Mouse (Mus musculus) forebrain, postnatal 0 days (tissue): ENCODE results near the gene Gpa33. TPM values are rescaled to one million over a fixed set of nuclear protein-coding genes. Genes with fewer than 3 reads are reported as not detected.

Source experiments
- ATAC-seq: fragments of 200-750 bp; cut with Nextera tagmentation; 2 replicates; pipeline ENCODE4 v1.8.0; 2017; ENCODE audit warnings: mild to moderate bottlenecking, moderate library complexity
- DNase-seq: peaks from one replicate; pipeline ENCODE4 v3.0.0-alpha.2; 2015
- H3K27ac ChIP-seq: fragments of 300-500 bp; sonication (generic); 2 replicates; pipeline ENCODE4 v1.5.1; 2014; ENCODE audit warnings: low read depth, mild to moderate bottlenecking, antibody characterized with exemption, low read length, moderate library complexity, mixed read lengths
- H3K27me3 ChIP-seq: fragments of 300-500 bp; sonication (generic); 2 replicates; pipeline ENCODE4 v1.6.1; 2014; ENCODE audit warnings: mild to moderate bottlenecking, low read length, mixed read lengths; ENCODE audit not compliant: insufficient read depth
- H3K36me3 ChIP-seq: fragments of 300-500 bp; sonication (generic); 2 replicates; pipeline ENCODE4 v1.6.1; 2014; ENCODE audit warnings: mild to moderate bottlenecking, moderate library complexity; ENCODE audit not compliant: insufficient read depth
- H3K4me1 ChIP-seq: fragments of 300-500 bp; sonication (generic); 2 replicates; pipeline ENCODE4 v1.6.1; 2014; ENCODE audit warnings: antibody characterized with exemption; ENCODE audit not compliant: insufficient read depth
- H3K4me2 ChIP-seq: fragments of 300-500 bp; sonication (generic); 2 replicates; pipeline ENCODE4 v1.6.1; 2014; ENCODE audit warnings: low read depth, mild to moderate bottlenecking, moderate library complexity
- H3K4me3 ChIP-seq: fragments of 300-500 bp; sonication (generic); 2 replicates; pipeline ENCODE4 v1.5.1; 2014; ENCODE audit warnings: low read depth, low read length, mixed read lengths
- H3K9ac ChIP-seq: fragments of 300-500 bp; sonication (generic); 2 replicates; pipeline ENCODE4 v1.6.1; 2014; ENCODE audit warnings: mild to moderate bottlenecking
- H3K9me3 ChIP-seq: fragments of 300-500 bp; sonication (generic); 2 replicates; pipeline ENCODE4 v1.6.1; 2016; ENCODE audit warnings: low read length
- CTCF ChIP-seq: sonication (generic); IDR thresholded peaks from 2 replicates; pipeline ENCODE4 v1.5.1; 2016; ENCODE audit warnings: antibody characterized with exemption, control low read depth, low read depth
- WGBS: fragments of 180-500 bp; shearing (Covaris S2); extraction: QIAGEN DNeasy Blood & Tissue Kit; methylation state at CpG from one replicate; pipeline ENCODE4 v1.1.7; 2014; 5-methylcytosine and 5-hydroxymethylcytosine counted together
- polyA plus RNA-seq: library from polyadenylated mRNA; unstranded; fragments of >200 nt; fragmentation: Nextera tagmentation; extraction: Ambion mirVana; gene quantifications from 2 replicates; pipeline ENCODE4 v1.2.1, GENCODE M21; 2015
- total RNA-seq: library from RNA; depleted of rRNA; stranded (reverse); fragments of >200 nt; gene quantifications from 2 replicates; pipeline ENCODE4 v1.2.3, GENCODE M21; 2014

Gpa33 gene
- total and polyA plus RNA-seq, 2 experiments from 2014 or later = 0.14 to 0.23 TPM

DNA sequence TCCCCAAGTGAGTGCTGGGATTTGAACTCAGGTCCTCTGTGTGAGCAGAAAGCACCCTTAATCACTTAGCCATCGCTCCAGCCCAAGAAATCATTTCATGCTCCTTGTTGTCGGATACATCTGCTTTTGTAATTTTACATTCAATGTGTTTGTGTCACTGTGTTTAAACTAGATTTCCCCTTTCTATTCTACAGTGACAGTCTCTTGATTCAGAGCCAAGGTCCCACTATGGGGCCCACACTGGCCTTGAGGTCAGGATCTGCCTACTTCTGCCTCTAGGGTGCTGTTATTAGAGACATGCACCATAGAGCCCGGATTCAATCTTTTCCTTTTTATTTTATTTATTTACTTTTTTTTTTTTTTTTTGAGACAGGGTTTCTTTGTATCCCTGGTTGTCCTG, 43.0 kb downstream of the Gpa33 start:
- Histone ChIP-seq H3K9me3 (no peaks in the 10 kb centered on the region), H3K27me3 (no peaks in the 10 kb centered on the region), H3K4me1 (no peaks in the 10 kb centered on the region), H3K36me3 (no peaks in the 10 kb centered on the region), H3K9ac (no peak overlapping the region), H3K4me2 (no peak overlapping the region), H3K27ac (no peak overlapping the region), H3K4me3 (no peak overlapping the region)
- no peak for DNase-seq
- WGBS = 72% methylated on average over 3 of the region's 3 CpGs
- no peak for ATAC-seq
- TF ChIP-seq CTCF = no peak

DNA sequence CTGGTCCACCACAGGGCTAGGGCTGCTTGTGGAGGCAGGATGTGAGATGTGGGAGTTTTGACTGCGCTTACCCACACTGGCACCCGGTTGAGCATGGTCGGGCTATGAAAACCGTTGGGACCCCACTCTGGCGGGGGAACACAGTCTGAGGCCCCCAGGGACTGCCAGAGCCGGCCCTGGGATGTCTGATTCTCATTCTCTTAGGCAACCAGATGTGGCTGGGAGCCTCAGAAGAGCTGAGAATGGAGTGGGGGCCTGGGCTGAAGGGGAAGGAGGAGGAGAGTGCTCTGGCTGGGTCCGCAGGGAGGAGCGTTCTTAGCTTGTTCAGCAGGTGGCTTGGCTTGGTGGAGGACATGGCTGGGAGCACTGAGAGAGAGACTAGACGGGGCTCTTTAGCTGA, 43.6 kb downstream of the Gpa33 start:
- H3K27ac ChIP-seq = no peak overlapping the region
- no peaks in the 10 kb centered on the region for H3K36me3 ChIP-seq
- no peak for TF ChIP-seq CTCF
- H3K4me3 ChIP-seq = no peak overlapping the region
- WGBS = 81% methylated on average over 9 of the region's 9 CpGs
- H3K4me2 ChIP-seq = no peak overlapping the region
- H3K9ac ChIP-seq = no peak overlapping the region
- H3K4me1 ChIP-seq = no peaks in the 10 kb centered on the region
- H3K27me3 ChIP-seq = no peaks in the 10 kb centered on the region
- DNase-seq (no peak), ATAC-seq (no peak)
- no peaks in the 10 kb centered on the region for H3K9me3 ChIP-seq

DNA sequence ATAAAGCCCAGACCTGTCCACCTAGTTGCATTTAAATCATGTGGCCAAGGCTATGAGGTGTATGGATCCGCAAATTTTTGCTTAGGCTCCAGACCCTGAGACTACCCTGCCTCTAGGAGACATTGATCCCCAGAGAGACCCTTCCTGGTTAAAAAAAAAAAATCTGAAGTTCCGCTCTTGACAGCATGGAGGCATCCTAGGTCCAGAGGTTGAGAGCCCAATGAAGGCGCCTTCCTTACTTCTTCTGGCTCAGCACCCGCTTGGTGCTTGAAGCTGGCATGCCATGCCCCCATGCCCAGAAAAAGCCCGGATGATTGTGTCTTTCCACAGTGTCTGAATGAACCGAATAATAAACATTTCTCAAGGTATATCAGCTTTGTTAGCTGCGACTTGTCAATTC, 51.5 kb downstream of the Gpa33 start:
- DNase-seq (no peak), ATAC-seq (no peak)
- WGBS = 90% methylated on average over 7 of the region's 7 CpGs
- TF ChIP-seq CTCF = peak; percentile 37
- Histone ChIP-seq H3K9me3 (no peaks in the 10 kb centered on the region), H3K4me1 (0 out of 2 replicates have a peak, but pooled peaks cover 9% of the 10 kb centered on the region), H3K4me3 (no peak overlapping the region), H3K4me2 (no peak overlapping the region), H3K27me3 (no peaks in the 10 kb centered on the region), H3K27ac (no peak overlapping the region), H3K36me3 (no peaks in the 10 kb centered on the region), H3K9ac (no peak overlapping the region)

DNA sequence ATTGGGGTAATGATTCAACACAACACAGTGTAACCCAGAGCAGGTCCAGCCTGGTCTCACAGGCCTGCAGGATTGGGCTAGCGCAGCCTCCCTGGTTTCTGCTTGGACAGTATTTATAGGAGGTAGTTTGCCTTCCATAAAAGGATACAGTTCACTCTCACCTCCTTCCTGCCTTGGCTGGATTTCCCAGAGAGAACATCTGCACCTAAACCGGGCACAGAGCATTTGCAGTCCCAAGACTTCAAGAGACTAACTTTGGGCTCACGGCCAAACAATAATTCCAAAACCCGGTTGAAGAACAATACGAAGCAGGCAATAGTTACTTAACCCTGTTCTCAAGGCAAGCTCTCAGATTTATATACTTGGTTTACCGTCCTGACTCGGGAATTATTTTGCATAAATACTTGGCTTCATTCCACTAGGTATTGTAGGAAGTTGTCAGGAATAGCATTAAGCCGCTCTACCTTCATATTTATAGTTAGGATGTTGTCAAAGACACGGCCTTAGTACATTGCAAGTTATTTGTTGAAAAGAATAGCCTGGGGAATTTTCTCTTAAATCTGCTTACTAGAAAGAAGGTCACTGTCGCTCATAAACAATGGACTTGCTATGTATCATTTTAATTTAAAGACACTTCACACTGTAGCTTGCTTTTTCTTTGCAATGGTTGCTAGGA, 53.1 kb downstream of the Gpa33 start:
- 36% methylated on average over 10 of the region's 10 CpGs for WGBS
- no peak overlapping the region for H3K4me3 ChIP-seq
- no peaks in the 10 kb centered on the region for H3K9me3 ChIP-seq
- H3K9ac ChIP-seq = no peak overlapping the region
- no peak overlapping the region for H3K4me2 ChIP-seq
- H3K36me3 ChIP-seq = no peaks in the 10 kb centered on the region
- no peaks in the 10 kb centered on the region for H3K27me3 ChIP-seq
- DNase-seq (peak; percentile 55), ATAC-seq (peak; percentile 40)
- no peak for TF ChIP-seq CTCF
- 0 out of 2 replicates have a peak, but pooled peaks cover 9% of the 10 kb centered on the region for H3K4me1 ChIP-seq
- H3K27ac ChIP-seq = peak overlapping the region; percentile 30; the same call in 1 of the 2 replicates

DNA sequence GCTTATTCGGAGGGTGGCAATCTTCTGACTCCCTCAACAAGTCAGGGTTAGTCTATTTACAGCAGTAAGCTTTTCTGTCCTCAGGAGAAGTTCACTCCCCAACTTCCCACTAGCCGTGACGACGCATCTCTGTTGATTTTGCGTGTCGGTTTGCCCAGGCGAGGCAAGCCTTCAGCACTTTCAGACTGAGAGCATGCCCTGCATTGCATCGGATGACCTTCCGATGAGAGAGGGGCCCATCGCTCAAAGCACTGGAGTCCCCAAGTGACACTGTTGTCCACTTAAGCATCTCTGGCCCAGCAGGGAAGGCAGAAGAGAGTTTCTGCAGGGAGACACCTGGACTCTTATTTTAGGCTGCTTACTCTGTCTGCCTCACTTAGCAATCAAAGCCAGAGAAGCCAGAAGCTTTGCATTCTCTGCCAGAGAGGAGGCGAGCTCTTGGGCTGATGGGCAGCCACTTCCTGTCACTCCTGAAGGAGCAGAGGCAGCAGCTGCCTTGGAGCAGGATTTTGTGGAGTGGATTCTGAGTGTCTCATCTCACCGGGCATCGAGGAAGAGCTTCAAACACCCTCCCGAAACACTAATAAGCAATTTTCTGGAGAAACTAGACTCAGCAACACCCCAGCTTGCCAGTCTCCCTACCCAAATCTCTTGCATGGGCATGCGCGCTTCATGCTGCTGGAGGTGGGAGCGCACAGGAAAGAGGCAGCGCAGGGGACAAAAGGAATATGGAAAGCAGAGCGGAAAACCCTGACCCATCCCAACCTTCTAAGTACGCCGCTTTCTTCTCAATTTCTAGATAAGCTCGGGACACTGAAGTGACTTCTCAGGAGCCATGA, 54.6 kb downstream of the Gpa33 start:
- 82% methylated on average over 22 of the region's 22 CpGs for WGBS
- no peak for TF ChIP-seq CTCF
- ATAC-seq = no peak
- Histone ChIP-seq H3K9ac (no peak overlapping the region), H3K36me3 (no peaks in the 10 kb centered on the region), H3K27me3 (no peaks in the 10 kb centered on the region), H3K4me1 (0 out of 2 replicates have a peak, but pooled peaks cover 9% of the 10 kb centered on the region), H3K27ac (0 out of 2 replicates have a peak overlapping the region, but pooled peaks have one; percentile 35), H3K4me3 (no peak overlapping the region), H3K9me3 (no peaks in the 10 kb centered on the region), H3K4me2 (no peak overlapping the region)
- no peak for DNase-seq

DNA sequence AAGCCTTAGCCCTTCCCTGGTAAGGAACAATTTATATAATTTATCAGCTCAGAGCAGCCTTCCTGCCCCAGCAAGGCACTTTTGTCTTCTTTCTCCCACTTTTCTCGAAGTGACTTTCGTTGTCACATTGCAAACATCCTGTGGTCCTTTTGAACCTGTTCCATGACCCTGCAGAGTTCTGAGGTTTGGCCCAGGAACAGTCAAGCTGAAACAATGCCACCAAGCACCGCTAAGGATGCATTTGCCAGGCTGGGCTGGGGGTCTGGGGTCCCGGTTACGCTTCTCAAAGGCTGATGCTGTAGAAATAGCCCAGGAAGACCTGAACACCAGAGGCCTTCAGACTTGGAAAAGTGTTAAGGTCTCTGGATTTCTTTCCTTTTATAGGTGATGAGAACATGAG, 55.3 kb downstream of the Gpa33 start:
- ATAC-seq = no peak
- no peak for DNase-seq
- Histone ChIP-seq H3K27ac (no peak overlapping the region), H3K9ac (no peak overlapping the region), H3K4me2 (no peak overlapping the region), H3K27me3 (no peaks in the 10 kb centered on the region), H3K4me1 (0 out of 2 replicates have a peak, but pooled peaks cover 9% of the 10 kb centered on the region), H3K36me3 (no peaks in the 10 kb centered on the region), H3K9me3 (no peaks in the 10 kb centered on the region), H3K4me3 (no peak overlapping the region)
- no peak for TF ChIP-seq CTCF
- WGBS = 79% methylated on average over 5 of the region's 5 CpGs

DNA sequence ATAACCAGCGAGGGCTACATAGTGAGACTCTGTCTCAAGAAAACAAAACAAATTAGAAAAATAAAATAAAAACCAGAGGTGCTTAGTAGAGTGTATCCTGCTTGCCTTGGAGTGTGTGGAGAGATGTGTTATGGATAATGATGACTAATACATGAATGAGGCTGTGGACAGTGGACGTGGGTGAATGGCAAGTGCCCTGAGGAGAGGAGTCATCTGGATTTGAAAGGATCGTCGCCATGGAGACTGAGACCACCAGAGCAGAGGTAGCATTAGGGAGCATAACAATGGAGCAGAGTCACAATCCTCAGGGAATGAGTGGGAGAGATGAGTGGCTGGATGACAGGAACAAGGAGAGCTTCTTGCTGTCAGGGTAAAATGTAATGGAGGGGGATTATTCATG, 59.8 kb downstream of the Gpa33 start:
- WGBS = 70% methylated on average over 4 of the region's 4 CpGs
- Histone ChIP-seq H3K9ac (no peak overlapping the region), H3K9me3 (no peaks in the 10 kb centered on the region), H3K27me3 (no peaks in the 10 kb centered on the region), H3K36me3 (no peaks in the 10 kb centered on the region), H3K4me2 (no peak overlapping the region), H3K27ac (no peak overlapping the region), H3K4me1 (no peaks in the 10 kb centered on the region), H3K4me3 (no peak overlapping the region)
- no peak for DNase-seq
- no peak for TF ChIP-seq CTCF
- no peak for ATAC-seq
